Mouse (Mus musculus): ENCODE results near the gene Gdf10. TPM values are rescaled to one million over a fixed set of nuclear protein-coding genes. Genes with fewer than 3 reads are reported as not detected.

Gene Gdf10
- 30.3 and 33.8 TPM in 2 replicates for polyA plus RNA-seq (2015; fragmentation: Nextera tagmentation; extraction: Ambion mirVana)

GRCm38 (mm10) chr14:33923168-33924070, at the start of gene Gdf10:
Gene Gdf10, plus strand, starts transcription at chr14:33923587.
- Histone ChIP-seq H3K27me3 (peaks cover 20% of the 10 kb centered on the region), H3K4me3 (peak within 1 kb of the TSS; percentile 53), H3K9me3 (no peaks in the 10 kb centered on the region), H3K4me1 (peaks cover 47% of the 10 kb centered on the region), H3K27ac (peak within 1 kb of the TSS; percentile 75), H3K36me3 (no peaks in the 10 kb centered on the region), H3K9ac (peak within 1 kb of the TSS; percentile 53), H3K4me2 (peak within 1 kb of the TSS; percentile 86)
- ATAC-seq (ENCODE audit: insufficient number of reproducible peaks, low FRiP score, low TSS enrichment, low read depth): peak; percentile 56
- 1% methylated on average over 79 of the region's 85 CpGs for WGBS

- WGBS: 73% methylated on average over 1 of the region's 1 CpGs
- Histone ChIP-seq H3K27me3 (no peaks in the 10 kb centered on the region), H3K9me3 (no peaks in the 10 kb centered on the region), H3K4me1 (0 out of 2 replicates have a peak, but pooled peaks cover 2% of the 10 kb centered on the region), H3K27ac (no peak overlapping the region), H3K36me3 (no peaks in the 10 kb centered on the region), H3K9ac (no peak overlapping the region), H3K4me3 (no peak overlapping the region), H3K4me2 (no peak overlapping the region)
- ATAC-seq (ENCODE audit: insufficient number of reproducible peaks, low FRiP score, low TSS enrichment, low read depth): no peak
Observed at GRCm38 (mm10) chr14:33878826-33879225, 44.6 kb upstream of the Gdf10 start.

DNA sequence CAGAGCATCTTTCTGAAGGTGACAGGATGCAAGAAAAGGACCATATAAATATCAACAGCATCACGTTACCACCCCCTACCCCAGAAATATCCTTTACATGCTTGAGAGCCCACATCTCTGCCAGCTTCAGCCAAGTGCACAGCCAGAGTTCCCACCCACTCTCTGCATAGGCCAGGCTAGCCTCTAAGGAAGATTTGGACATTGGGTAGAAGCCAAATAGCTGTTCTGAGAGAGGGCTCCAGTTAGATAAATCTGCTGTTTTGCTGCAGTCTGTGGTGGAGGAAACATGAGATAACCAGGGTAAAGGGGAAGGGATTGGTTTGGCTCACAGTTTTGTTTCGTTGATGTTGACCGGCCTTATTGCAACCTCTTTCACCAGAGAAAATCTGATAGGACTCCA, 43.2 kb upstream of the Gdf10 start:
- 81% methylated on average over 3 of the region's 3 CpGs for WGBS
- H3K9ac ChIP-seq: no peak overlapping the region
- no peak overlapping the region for H3K27ac ChIP-seq
- H3K36me3 ChIP-seq: no peaks in the 10 kb centered on the region
- 0 out of 2 replicates have a peak, but pooled peaks cover 2% of the 10 kb centered on the region for H3K4me1 ChIP-seq
- no peak for ATAC-seq (ENCODE audit: insufficient number of reproducible peaks, low FRiP score, low TSS enrichment, low read depth)
- H3K4me3 ChIP-seq: no peak overlapping the region
- H3K9me3 ChIP-seq: no peaks in the 10 kb centered on the region
- H3K27me3 ChIP-seq: no peaks in the 10 kb centered on the region
- H3K4me2 ChIP-seq: no peak overlapping the region

DNA sequence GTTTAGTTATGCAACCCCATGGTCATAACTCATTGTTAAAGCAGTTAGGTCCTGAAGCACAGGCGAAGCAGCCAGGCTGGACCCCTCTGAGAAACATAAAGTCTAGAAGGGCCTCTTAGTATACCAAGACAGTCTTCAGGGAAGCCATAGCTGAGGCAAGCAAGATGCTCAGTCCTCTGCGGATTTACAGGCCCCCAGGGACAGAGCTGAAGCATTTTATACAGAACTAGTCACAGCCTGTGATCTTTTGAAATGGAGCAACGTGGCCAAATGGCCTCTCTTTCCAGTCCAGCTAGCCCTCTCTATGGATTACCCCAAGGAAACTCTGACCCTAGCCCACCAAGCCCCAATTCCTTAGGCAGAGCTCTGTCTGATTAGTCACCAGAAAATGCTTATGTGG, 41.9 kb upstream of the Gdf10 start:
- Histone ChIP-seq H3K9ac (no peak overlapping the region), H3K27ac (no peak overlapping the region), H3K27me3 (no peaks in the 10 kb centered on the region), H3K9me3 (no peaks in the 10 kb centered on the region), H3K4me3 (no peak overlapping the region), H3K36me3 (no peaks in the 10 kb centered on the region), H3K4me2 (no peak overlapping the region), H3K4me1 (0 out of 2 replicates have a peak, but pooled peaks cover 2% of the 10 kb centered on the region)
- no peak for ATAC-seq (ENCODE audit: insufficient number of reproducible peaks, low FRiP score, low TSS enrichment, low read depth)
- WGBS: 65% methylated on average over 3 of the region's 3 CpGs

DNA sequence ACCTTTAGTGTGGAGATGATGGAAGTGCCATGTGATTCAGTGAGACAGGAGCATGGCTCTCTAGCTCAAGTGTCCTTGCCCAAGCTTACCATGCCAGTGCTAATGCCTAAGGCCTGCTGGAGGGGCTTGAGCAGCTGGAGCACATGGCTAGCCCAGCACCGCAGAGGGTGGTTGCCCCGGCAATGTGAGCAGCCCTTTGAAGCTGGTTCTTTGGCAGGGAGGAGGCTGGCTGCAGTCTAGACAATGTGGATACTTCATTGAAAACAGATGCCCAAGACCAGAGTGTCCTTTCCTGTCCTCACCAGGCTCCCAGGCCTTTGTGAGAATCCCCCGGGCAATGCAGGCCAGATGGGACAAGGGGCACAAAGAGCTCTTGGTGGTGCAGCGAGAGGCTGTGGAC, 40.3 kb upstream of the Gdf10 start:
- Histone ChIP-seq H3K36me3 (no peaks in the 10 kb centered on the region), H3K4me2 (no peak overlapping the region), H3K4me3 (no peak overlapping the region), H3K27ac (no peak overlapping the region), H3K9ac (no peak overlapping the region), H3K4me1 (0 out of 2 replicates have a peak, but pooled peaks cover 2% of the 10 kb centered on the region), H3K9me3 (no peaks in the 10 kb centered on the region), H3K27me3 (no peaks in the 10 kb centered on the region)
- WGBS: 46% methylated on average over 4 of the region's 4 CpGs
- ATAC-seq (ENCODE audit: insufficient number of reproducible peaks, low FRiP score, low TSS enrichment, low read depth): no peak

GRCm38 (mm10) chr14:33885466-33885865, 37.9 kb upstream of the Gdf10 start:
- no peak overlapping the region for H3K4me2 ChIP-seq
- no peak for ATAC-seq (ENCODE audit: insufficient number of reproducible peaks, low FRiP score, low TSS enrichment, low read depth)
- H3K9ac ChIP-seq: no peak overlapping the region
- no peak overlapping the region for H3K27ac ChIP-seq
- H3K27me3 ChIP-seq: no peaks in the 10 kb centered on the region
- H3K4me1 ChIP-seq: no peaks in the 10 kb centered on the region
- H3K9me3 ChIP-seq: no peaks in the 10 kb centered on the region
- no peak overlapping the region for H3K4me3 ChIP-seq
- no peaks in the 10 kb centered on the region for H3K36me3 ChIP-seq
- 70% methylated on average over 11 of the region's 11 CpGs for WGBS

- Histone ChIP-seq H3K4me2 (no peak overlapping the region), H3K4me1 (no peaks in the 10 kb centered on the region), H3K9ac (no peak overlapping the region), H3K27ac (no peak overlapping the region), H3K36me3 (no peaks in the 10 kb centered on the region), H3K9me3 (no peaks in the 10 kb centered on the region), H3K4me3 (no peak overlapping the region), H3K27me3 (no peaks in the 10 kb centered on the region)
- no peak for ATAC-seq (ENCODE audit: insufficient number of reproducible peaks, low FRiP score, low TSS enrichment, low read depth)
- 79% methylated on average over 11 of the region's 11 CpGs for WGBS
Observed at GRCm38 (mm10) chr14:33888387-33889035, 34.9 kb upstream of the Gdf10 start.

GRCm38 (mm10) chr14:33889971-33890370, 33.4 kb upstream of the Gdf10 start:
- ATAC-seq (ENCODE audit: insufficient number of reproducible peaks, low FRiP score, low TSS enrichment, low read depth): no peak
- WGBS: 69% methylated on average over 3 of the region's 3 CpGs
- H3K9ac ChIP-seq: no peak overlapping the region

DNA sequence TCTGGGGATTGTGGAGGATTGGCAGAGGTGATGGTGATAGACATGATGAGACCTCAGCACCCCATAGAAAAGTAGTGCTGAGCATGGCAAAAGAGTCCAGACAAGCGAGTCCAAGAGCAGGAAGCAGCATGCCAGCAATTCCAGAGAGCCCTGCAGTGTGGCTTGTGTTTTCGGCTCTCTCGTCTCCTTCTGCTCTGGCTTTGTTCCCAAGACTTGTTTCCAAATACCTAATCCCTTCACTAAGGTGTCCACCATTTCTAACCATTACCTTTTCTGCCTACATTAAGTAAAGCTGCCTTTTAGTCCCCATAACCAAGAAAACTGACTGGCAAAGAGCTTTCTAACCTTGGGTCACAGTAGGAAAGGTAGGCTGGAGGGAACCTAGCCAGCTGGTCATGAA, 31.9 kb upstream of the Gdf10 start:
- H3K36me3 ChIP-seq: no peaks in the 10 kb centered on the region
- no peak overlapping the region for H3K4me2 ChIP-seq
- 83% methylated on average over 3 of the region's 3 CpGs for WGBS
- no peak overlapping the region for H3K27ac ChIP-seq
- no peak overlapping the region for H3K9ac ChIP-seq
- no peak overlapping the region for H3K4me3 ChIP-seq
- H3K4me1 ChIP-seq: 0 out of 2 replicates have a peak, but pooled peaks cover 2% of the 10 kb centered on the region
- H3K27me3 ChIP-seq: no peaks in the 10 kb centered on the region
- no peak for ATAC-seq (ENCODE audit: insufficient number of reproducible peaks, low FRiP score, low TSS enrichment, low read depth)
- no peaks in the 10 kb centered on the region for H3K9me3 ChIP-seq

More at GRCm38 (mm10) chr14:33889971-33890370, 33.4 kb upstream of the Gdf10 start:
- Histone ChIP-seq H3K9me3 (no peaks in the 10 kb centered on the region), H3K36me3 (no peaks in the 10 kb centered on the region), H3K4me3 (no peak overlapping the region), H3K27ac (no peak overlapping the region), H3K4me1 (no peaks in the 10 kb centered on the region), H3K27me3 (no peaks in the 10 kb centered on the region), H3K4me2 (no peak overlapping the region)

DNA sequence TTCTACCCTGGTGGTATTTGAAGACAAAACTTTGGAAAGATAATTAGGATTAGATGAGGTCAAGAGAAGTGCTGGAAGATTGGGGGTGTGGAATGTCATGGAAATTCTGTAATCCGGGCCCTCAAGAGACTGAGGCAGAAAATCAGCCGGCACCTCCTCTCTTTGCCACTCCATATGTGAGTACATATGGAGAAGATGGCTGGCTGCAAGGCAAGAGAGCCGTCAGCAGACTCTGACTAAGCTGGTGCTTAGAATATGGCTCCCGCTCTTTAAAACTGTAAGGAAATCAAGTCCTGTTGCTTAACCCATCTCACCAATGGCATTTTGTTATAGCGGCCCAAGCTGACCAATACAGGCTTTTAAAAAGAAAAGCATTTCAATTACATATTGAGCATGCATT, 27.6 kb upstream of the Gdf10 start:
- WGBS: 72% methylated on average over 5 of the region's 5 CpGs
- no peaks in the 10 kb centered on the region for H3K27me3 ChIP-seq
- H3K4me3 ChIP-seq: no peak overlapping the region
- H3K27ac ChIP-seq: no peak overlapping the region
- H3K9ac ChIP-seq: no peak overlapping the region
- no peaks in the 10 kb centered on the region for H3K9me3 ChIP-seq
- no peak for ATAC-seq (ENCODE audit: insufficient number of reproducible peaks, low FRiP score, low TSS enrichment, low read depth)
- H3K36me3 ChIP-seq: no peaks in the 10 kb centered on the region
- H3K4me2 ChIP-seq: no peak overlapping the region
- peaks cover 10% of the 10 kb centered on the region; the same call in 1 of the 2 replicates for H3K4me1 ChIP-seq

DNA sequence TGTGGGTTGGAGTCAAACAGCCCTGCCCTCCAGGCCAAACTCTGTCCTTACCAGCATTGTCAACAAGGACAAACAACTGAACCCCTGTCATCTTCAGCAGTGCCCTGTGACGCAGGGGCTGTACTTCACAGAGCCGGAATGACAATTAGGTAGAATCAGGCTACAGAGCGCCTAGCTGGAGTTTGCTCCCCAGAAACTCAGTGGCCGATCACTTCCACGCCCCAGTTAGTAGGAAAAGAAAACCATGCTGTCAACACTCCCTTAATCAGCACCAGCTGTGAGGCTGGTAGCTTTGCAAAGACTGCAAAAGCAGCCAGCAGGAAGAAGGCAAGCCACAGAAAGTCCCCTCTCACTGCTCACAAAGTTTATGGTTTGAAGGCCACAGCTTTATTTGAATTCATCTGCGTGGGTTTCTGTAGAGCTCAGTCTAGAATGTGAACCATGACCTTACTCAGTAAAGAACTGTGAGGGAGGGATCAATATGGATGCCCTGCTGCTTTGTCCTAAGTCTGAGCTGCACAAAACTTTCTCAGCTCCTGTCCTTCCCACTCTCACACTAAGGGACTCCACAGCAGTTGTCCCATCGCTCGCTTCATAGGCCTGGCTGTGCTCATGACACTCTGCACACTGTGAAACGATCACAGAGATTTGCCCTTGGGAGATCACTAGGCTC, 26.6 kb upstream of the Gdf10 start:
- Histone ChIP-seq H3K4me1 (peaks cover 10% of the 10 kb centered on the region; the same call in 1 of the 2 replicates), H3K4me3 (no peak overlapping the region), H3K9me3 (no peaks in the 10 kb centered on the region), H3K9ac (no peak overlapping the region), H3K27ac (peak overlapping the region; percentile 67), H3K4me2 (no peak overlapping the region), H3K27me3 (no peaks in the 10 kb centered on the region), H3K36me3 (no peaks in the 10 kb centered on the region)
- 0 out of 2 replicates have a peak, but pooled peaks have one; percentile 40 for ATAC-seq (ENCODE audit: insufficient number of reproducible peaks, low FRiP score, low TSS enrichment, low read depth)
- WGBS: 23% methylated on average over 9 of the region's 9 CpGs

Data from limb, embryonic 15.5 days (tissue).